Mouse (Mus musculus): ENCODE results near the gene Pkd1. TPM values are rescaled to one million over a fixed set of nuclear protein-coding genes. Genes with fewer than 3 reads are reported as not detected.

Gene Pkd1
- polyA plus RNA-seq, 1 experiment from 2014 or later: 2.6 TPM

DNA sequence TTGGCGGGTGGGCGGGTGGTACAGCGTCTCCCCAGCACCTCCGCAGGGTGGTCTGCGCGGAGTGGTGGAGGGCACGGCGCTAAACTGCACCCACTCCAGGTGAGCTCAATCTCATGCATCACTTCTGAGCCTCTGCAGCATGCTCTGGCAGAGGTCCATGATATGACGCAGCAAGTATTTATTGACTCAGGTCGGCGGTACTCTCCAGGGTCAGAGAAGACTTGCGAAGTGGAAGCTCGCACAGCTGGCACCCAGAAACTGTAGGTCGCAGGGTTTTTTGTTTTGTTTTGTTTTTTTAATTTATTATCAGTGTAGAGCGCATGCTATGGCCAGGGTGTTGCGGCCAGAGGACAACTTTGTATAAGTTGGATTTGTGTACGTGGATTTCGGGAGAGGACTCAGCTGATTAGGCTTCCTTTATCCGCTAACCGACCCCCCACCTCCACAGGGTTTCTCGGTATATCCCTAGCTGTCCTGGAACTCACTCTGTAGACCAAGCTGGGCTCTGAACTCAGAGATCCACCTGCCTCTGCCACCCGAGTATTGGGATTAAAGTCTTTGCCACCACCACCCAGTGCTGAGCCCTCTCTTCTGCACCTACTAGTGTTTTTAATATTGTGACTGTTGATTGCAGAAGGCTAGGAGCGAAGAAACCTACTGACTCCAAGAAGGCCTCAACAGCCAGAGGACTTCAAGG is 565 bp upstream of the Pkd1 start:
- H3K27ac ChIP-seq (replicated peaks): peak overlapping the region; percentile 87
- WGBS (ENCODE audit: insufficient replicate concordance): under 1% methylated on average over 23 of the region's 23 CpGs
- ATAC-seq (ENCODE audit: insufficient read depth): peak; percentile 42
- peak overlapping the region; percentile 65 for H3K9ac ChIP-seq
- H3K4me3 ChIP-seq (replicated peaks): peak overlapping the region; percentile 81
- peaks cover 43% of the 10 kb centered on the region for H3K4me1 ChIP-seq (replicated peaks)
- peaks cover 8% of the 10 kb centered on the region; the same call in 1 of the 2 replicates for H3K27me3 ChIP-seq
- H3K36me3 ChIP-seq (replicated peaks): no peaks in the 10 kb centered on the region
- no peaks in the 10 kb centered on the region for H3K9me3 ChIP-seq (replicated peaks)
- H3K4me2 ChIP-seq: peak overlapping the region; percentile 100

DNA sequence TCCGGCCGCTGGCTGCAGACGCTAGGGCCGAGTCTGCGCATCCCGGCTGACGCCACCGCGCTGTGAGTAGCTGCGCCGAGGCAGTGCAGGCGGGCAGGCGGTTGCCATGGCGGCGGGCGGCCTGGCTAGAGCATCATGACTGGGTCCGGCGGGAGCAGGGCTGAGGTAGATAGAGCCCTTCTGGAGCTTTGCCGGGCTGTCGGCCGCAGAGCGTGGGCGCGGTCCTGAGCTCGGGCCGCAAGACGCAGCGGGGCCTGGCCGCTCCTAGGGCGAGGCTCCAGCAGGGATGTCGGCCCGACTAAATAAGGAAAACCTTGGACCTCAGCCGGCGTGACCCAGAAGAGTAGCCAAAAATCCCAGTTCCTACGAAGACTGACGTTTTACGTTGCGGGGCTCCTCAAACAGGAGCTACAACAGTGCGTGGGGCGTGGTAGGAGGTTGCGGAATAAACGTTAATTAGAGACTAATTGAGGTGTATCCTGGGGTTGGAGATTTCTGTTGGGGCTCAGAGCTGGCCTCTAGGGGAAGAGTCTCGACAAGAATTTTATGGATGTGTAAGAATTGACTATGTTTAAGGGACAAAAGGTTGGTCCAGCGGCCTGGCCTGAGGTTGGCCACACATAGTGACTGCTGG is 899 bp downstream of the Pkd1 start:
- peak overlapping the region; percentile 91 for H3K27ac ChIP-seq (replicated peaks)
- H3K9ac ChIP-seq: peak overlapping the region; percentile 85
- no peaks in the 10 kb centered on the region for H3K27me3 ChIP-seq
- peak; percentile 63 for ATAC-seq (ENCODE audit: insufficient read depth)
- H3K4me2 ChIP-seq: peak overlapping the region; percentile 100
- H3K4me1 ChIP-seq (replicated peaks): peaks cover 43% of the 10 kb centered on the region
- H3K4me3 ChIP-seq (replicated peaks): peak overlapping the region; percentile 81
- no peaks in the 10 kb centered on the region for H3K9me3 ChIP-seq (replicated peaks)
- WGBS (ENCODE audit: insufficient replicate concordance): 2% methylated on average over 44 of the region's 44 CpGs
- no peaks in the 10 kb centered on the region for H3K36me3 ChIP-seq (replicated peaks)

GRCm38 (mm10) chr17:24551050-24551444 is 1.4 kb downstream of the Pkd1 start:
- Histone ChIP-seq H3K9me3 (replicated peaks) (no peaks in the 10 kb centered on the region), H3K36me3 (replicated peaks) (no peaks in the 10 kb centered on the region), H3K4me1 (replicated peaks) (peaks cover 45% of the 10 kb centered on the region), H3K4me3 (replicated peaks) (peak overlapping the region; percentile 81), H3K4me2 (peak overlapping the region; percentile 100), H3K9ac (peak overlapping the region; percentile 85), H3K27me3 (no peaks in the 10 kb centered on the region), H3K27ac (replicated peaks) (peak overlapping the region; percentile 91; the same call in 1 of the 2 replicates)
- WGBS (ENCODE audit: insufficient replicate concordance): 62% methylated on average over 3 of the region's 3 CpGs
- ATAC-seq (ENCODE audit: insufficient read depth): no peak

DNA sequence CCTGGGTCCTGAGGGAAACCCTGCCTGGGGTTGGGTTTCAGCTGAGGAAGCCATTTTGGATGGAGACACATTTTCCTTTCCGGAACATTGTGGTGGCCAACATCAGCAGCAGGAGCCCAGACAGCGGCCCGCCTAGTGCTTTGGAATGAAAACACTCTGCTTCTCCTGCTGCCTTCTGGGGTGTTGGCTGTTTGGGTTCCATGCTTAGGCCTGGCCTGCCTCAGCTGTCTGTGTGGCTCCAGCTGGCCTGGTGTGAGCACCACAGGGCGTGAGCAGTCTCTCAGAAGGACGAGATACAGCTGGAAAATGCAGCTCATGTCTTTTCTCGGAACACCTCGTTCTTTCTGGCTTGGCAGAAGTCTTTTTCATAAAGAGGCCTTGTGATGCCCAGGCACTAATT is 7.5 kb downstream of the Pkd1 start:
- no peak for ATAC-seq (ENCODE audit: insufficient read depth)
- H3K4me1 ChIP-seq (replicated peaks): peaks cover 18% of the 10 kb centered on the region; the same call in 1 of the 2 replicates

DNA sequence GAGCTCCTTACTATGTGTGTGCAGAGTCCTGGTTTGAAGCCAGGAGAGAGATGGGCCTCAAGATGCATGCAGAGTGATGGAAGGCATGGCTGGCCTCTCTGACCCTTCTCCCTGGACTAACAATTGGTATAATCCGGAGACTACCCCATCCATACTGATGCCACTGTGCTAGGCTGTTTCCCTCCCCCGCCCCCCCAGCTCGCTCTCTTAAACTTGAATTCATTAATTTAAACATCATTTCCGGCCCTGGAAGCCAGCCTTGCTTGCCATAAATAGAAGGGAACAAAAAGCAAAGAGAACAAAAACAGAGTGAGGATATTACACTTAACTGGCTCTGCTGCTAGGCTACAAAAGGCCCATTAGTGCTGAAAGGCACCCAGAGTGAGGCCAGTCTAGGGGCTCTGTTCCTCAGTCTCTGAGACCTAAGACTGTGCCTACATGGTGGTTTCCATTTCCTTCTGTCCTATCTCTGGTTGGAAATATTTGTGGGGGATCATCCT is 9.0 kb downstream of the Pkd1 start:
- Histone ChIP-seq H3K36me3 (replicated peaks) (no peaks in the 10 kb centered on the region), H3K9ac (no peak overlapping the region), H3K4me1 (replicated peaks) (peaks cover 18% of the 10 kb centered on the region; the same call in 1 of the 2 replicates), H3K4me2 (no peak overlapping the region), H3K27ac (replicated peaks) (peak overlapping the region; percentile 35; the same call in 1 of the 2 replicates), H3K4me3 (replicated peaks) (no peak overlapping the region), H3K9me3 (replicated peaks) (no peaks in the 10 kb centered on the region), H3K27me3 (no peaks in the 10 kb centered on the region)
- ATAC-seq (ENCODE audit: insufficient read depth): no peak
- 61% methylated on average over 4 of the region's 4 CpGs for WGBS (ENCODE audit: insufficient replicate concordance)

More for the DNA sequence above, 7.5 kb downstream of the Pkd1 start:
- H3K4me3 ChIP-seq (replicated peaks): no peak overlapping the region
- no peak overlapping the region for H3K9ac ChIP-seq
- H3K4me2 ChIP-seq: no peak overlapping the region
- no peaks in the 10 kb centered on the region for H3K27me3 ChIP-seq
- no peaks in the 10 kb centered on the region for H3K36me3 ChIP-seq (replicated peaks)
- no peak overlapping the region for H3K27ac ChIP-seq (replicated peaks)
- H3K9me3 ChIP-seq (replicated peaks): no peaks in the 10 kb centered on the region
- 84% methylated on average over 7 of the region's 7 CpGs for WGBS (ENCODE audit: insufficient replicate concordance)

- Histone ChIP-seq H3K4me1 (replicated peaks) (peaks cover 18% of the 10 kb centered on the region; the same call in 1 of the 2 replicates), H3K4me2 (no peak overlapping the region), H3K27ac (replicated peaks) (peak overlapping the region; percentile 35), H3K36me3 (replicated peaks) (no peaks in the 10 kb centered on the region), H3K9me3 (replicated peaks) (no peaks in the 10 kb centered on the region), H3K4me3 (replicated peaks) (no peak overlapping the region), H3K27me3 (no peaks in the 10 kb centered on the region), H3K9ac (no peak overlapping the region)
- WGBS (ENCODE audit: insufficient replicate concordance): 59% methylated on average over 3 of the region's 3 CpGs
- ATAC-seq (ENCODE audit: insufficient read depth): no peak
These were observed 9.5 kb downstream of the Pkd1 start for GRCm38 (mm10) chr17:24559146-24559545.

DNA sequence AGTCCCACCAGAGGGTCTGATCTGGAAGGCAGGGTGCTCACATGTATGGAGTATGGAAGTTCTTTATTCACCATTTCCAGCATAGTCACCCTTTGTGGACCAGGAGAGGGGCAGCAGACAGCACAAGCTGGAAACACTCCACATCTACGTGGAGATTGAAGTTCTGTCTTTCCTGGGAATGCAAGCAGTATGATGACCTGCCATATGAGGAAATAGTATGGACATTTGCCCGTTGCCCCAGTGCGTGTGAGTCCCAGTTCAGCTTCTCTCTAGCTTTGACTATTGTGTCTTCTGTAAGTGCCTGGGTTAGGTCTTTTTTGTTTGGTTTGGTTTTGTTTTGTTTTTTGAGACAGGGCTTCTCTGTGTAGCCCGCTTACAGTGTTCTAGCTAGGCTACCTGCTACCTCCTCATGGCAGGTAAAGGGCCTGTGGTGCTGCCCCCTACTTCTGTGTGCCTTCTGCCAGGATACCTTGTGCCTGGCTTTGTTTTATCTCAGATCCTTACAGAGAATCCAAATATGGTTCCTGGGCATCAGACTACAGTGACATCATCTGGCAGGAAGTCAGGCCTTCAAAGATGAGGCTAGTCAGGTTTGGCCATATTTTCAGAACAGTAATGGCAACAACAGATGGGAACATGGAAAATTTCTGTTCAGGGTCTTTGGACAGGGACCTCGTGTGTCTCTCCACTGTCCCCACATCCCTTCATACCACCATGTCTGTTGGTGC is 10.8 kb downstream of the Pkd1 start:
- H3K27ac ChIP-seq (replicated peaks): no peak overlapping the region
- no peak overlapping the region for H3K9ac ChIP-seq
- H3K4me1 ChIP-seq (replicated peaks): peaks cover 22% of the 10 kb centered on the region; the same call in 1 of the 2 replicates
- no peaks in the 10 kb centered on the region for H3K9me3 ChIP-seq (replicated peaks)
- no peak overlapping the region for H3K4me3 ChIP-seq (replicated peaks)
- no peaks in the 10 kb centered on the region for H3K36me3 ChIP-seq (replicated peaks)
- no peak for ATAC-seq (ENCODE audit: insufficient read depth)
- H3K27me3 ChIP-seq: no peaks in the 10 kb centered on the region
- WGBS (ENCODE audit: insufficient replicate concordance): 64% methylated on average over 5 of the region's 5 CpGs
- no peak overlapping the region for H3K4me2 ChIP-seq

DNA sequence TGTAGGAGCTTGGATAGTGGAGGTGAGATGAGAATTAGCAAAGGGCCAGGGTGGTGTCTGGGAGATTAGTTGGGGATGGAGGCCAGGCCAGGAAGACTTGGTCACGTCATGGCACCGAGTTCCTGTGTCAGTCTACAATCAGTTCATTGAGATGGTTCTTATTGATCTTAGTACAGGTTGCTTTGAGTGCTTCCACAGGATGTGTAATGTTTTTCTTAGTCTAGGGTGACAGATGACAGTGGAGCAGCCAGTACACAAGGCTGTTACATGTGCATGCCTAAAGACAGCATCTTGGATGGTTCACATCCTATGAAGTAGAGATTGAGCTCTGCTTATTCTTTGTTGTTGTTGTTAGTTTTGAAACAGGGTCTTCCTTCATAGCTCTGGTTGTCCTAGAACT is 12.0 kb downstream of the Pkd1 start:
- Histone ChIP-seq H3K4me1 (replicated peaks) (peaks cover 25% of the 10 kb centered on the region), H3K4me2 (no peak overlapping the region), H3K27ac (replicated peaks) (no peak overlapping the region), H3K27me3 (no peaks in the 10 kb centered on the region), H3K4me3 (replicated peaks) (no peak overlapping the region), H3K36me3 (replicated peaks) (no peaks in the 10 kb centered on the region), H3K9ac (no peak overlapping the region), H3K9me3 (replicated peaks) (no peaks in the 10 kb centered on the region)
- ATAC-seq (ENCODE audit: insufficient read depth): no peak
- 62% methylated on average over 2 of the region's 2 CpGs for WGBS (ENCODE audit: insufficient replicate concordance)

DNA sequence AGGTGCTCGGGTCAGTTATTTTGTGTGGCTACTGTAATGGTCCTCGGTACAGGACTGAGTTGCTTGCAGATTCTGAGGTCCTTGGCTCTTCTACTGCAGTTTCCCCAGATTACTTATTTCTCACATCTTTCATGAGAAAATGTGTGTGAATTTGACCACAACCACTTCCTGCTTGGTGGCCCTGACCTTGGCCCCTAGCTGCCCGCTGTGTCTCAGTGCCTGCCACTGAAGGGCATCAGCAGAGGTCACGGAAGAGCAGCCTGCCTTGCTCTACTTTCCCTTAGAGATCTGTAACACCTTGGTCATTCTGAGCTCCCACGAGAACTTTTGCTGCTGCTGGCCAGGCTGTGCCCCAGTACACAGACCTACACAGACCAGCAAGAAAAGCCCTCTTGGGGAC is 14.0 kb downstream of the Pkd1 start:
- H3K9me3 ChIP-seq (replicated peaks): no peaks in the 10 kb centered on the region
- WGBS (ENCODE audit: insufficient replicate concordance): 58% methylated on average over 5 of the region's 5 CpGs
- H3K27ac ChIP-seq (replicated peaks): no peak overlapping the region
- no peaks in the 10 kb centered on the region for H3K36me3 ChIP-seq (replicated peaks)
- ATAC-seq (ENCODE audit: insufficient read depth): no peak
- H3K9ac ChIP-seq: no peak overlapping the region
- H3K4me1 ChIP-seq (replicated peaks): peaks cover 31% of the 10 kb centered on the region
- H3K4me2 ChIP-seq: no peak overlapping the region
- H3K4me3 ChIP-seq (replicated peaks): no peak overlapping the region
- H3K27me3 ChIP-seq: no peaks in the 10 kb centered on the region

DNA sequence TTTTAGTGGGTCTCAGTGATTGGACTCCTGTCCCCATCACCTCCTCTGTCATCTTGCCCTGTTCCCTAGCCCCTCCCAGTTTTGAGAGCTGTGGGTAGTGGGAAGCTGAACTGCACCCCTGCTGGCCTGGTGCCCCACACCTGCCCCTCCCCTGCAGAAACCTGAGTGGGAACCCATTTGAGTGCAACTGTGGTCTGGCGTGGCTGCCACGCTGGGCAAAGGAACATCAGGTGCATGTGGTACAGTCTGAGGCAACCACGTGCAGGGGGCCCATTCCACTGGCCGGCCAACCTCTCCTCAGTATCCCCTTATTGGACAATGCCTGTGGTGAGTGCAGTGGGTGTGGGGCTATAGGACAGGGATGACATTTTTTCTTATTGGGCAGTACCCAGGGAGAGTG is 14.8 kb downstream of the Pkd1 start:
- Histone ChIP-seq H3K27ac (replicated peaks) (no peak overlapping the region), H3K4me3 (replicated peaks) (no peak overlapping the region), H3K4me1 (replicated peaks) (peaks cover 25% of the 10 kb centered on the region), H3K27me3 (no peaks in the 10 kb centered on the region), H3K36me3 (replicated peaks) (peaks cover 7% of the 10 kb centered on the region; the same call in 1 of the 2 replicates), H3K9ac (no peak overlapping the region), H3K9me3 (replicated peaks) (no peaks in the 10 kb centered on the region), H3K4me2 (no peak overlapping the region)
- no peak for ATAC-seq (ENCODE audit: insufficient read depth)
- 80% methylated on average over 4 of the region's 4 CpGs for WGBS (ENCODE audit: insufficient replicate concordance)

DNA sequence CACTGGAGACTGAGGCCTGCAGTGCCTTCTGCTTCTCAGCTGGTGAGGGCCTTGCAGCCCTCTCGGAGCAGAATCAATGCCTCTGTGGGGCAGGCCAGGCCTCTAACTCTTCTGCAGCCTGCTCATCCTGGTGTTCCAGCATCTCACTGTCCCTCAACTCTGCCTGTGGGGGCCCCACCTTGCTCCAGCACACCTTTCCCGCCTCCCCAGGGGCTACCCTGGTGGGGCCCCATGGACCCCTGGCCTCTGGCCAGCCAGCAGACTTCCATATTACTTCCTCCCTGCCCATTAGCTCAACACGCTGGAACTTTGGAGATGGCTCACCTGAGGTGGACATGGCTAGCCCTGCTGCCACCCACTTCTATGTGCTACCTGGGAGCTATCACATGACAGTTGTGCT is 15.5 kb downstream of the Pkd1 start:
- no peaks in the 10 kb centered on the region for H3K9me3 ChIP-seq (replicated peaks)
- H3K27ac ChIP-seq (replicated peaks): no peak overlapping the region
- peaks cover 14% of the 10 kb centered on the region; the same call in 1 of the 2 replicates for H3K36me3 ChIP-seq (replicated peaks)
- no peaks in the 10 kb centered on the region for H3K27me3 ChIP-seq
- WGBS (ENCODE audit: insufficient replicate concordance): 72% methylated on average over 3 of the region's 3 CpGs
- ATAC-seq (ENCODE audit: insufficient read depth): no peak
- no peak overlapping the region for H3K9ac ChIP-seq
- peaks cover 25% of the 10 kb centered on the region for H3K4me1 ChIP-seq (replicated peaks)
- H3K4me2 ChIP-seq: no peak overlapping the region
- no peak overlapping the region for H3K4me3 ChIP-seq (replicated peaks)

Measured in liver, embryonic 15.5 days (tissue).